Mouse (Mus musculus) midbrain, embryonic 15.5 days (tissue): ENCODE measurements at regions not wholly inside any gene's neighbourhood (a gene's known extent, or its start where the extent isn't known, plus 50 kb on each side); places are given as distances from the start of the nearest gene placed in this dataset.
A peak's percentile ranks its signal among the peaks of the same experiment; 100 is the strongest.

Source experiments
- ATAC-seq: fragments of 200-750 bp; cut with Nextera tagmentation; replicated peaks from 2 replicates; pipeline ENCODE4 v1.8.0; 2017; ENCODE audit warnings: moderate TSS enrichment
- H3K27ac ChIP-seq: fragments of 300-500 bp; sonication (generic); 2 replicates; pipeline ENCODE4 v1.5.1; 2015; ENCODE audit warnings: mild to moderate bottlenecking, inconsistent platforms
- H3K27me3 ChIP-seq: fragments of 300-500 bp; sonication (generic); replicated peaks from 2 replicates; pipeline ENCODE4 v1.6.1; 2015; ENCODE audit warnings: inconsistent platforms
- H3K36me3 ChIP-seq: fragments of 300-500 bp; sonication (generic); replicated peaks from 2 replicates; pipeline ENCODE4 v1.6.1; 2015; ENCODE audit warnings: inconsistent platforms
- H3K4me1 ChIP-seq: fragments of 300-500 bp; sonication (generic); 2 replicates; pipeline ENCODE4 v1.6.1; 2015; ENCODE audit warnings: inconsistent platforms
- H3K4me2 ChIP-seq: fragments of 300-500 bp; sonication (generic); 2 replicates; pipeline ENCODE4 v1.6.1; 2015; ENCODE audit warnings: inconsistent platforms, mild to moderate bottlenecking, moderate library complexity
- H3K4me3 ChIP-seq: fragments of 300-500 bp; sonication (generic); 2 replicates; pipeline ENCODE4 v1.5.1; 2015; ENCODE audit warnings: mild to moderate bottlenecking, inconsistent platforms
- H3K9ac ChIP-seq: fragments of 300-500 bp; sonication (generic); 2 replicates; pipeline ENCODE4 v1.6.1; 2015; ENCODE audit warnings: mild to moderate bottlenecking, inconsistent platforms
- H3K9me3 ChIP-seq: fragments of 300-500 bp; sonication (generic); 2 replicates; pipeline ENCODE4 v1.6.1; 2016; ENCODE audit warnings: inconsistent platforms
- WGBS: fragments of 180-500 bp; shearing (Covaris S2); methylation state at CpG from one replicate; pipeline ENCODE4 v1.1.7; 2015; ENCODE audit warnings: mixed read lengths; 5-methylcytosine and 5-hydroxymethylcytosine counted together

- H3K4me2 ChIP-seq = no peak overlapping the region
- WGBS = 91% methylated on average over 2 of the region's 2 CpGs
- H3K27ac ChIP-seq = no peak overlapping the region
- no peaks in the 10 kb centered on the region for H3K36me3 ChIP-seq
- no peak overlapping the region for H3K4me3 ChIP-seq
- no peak for ATAC-seq
- peaks cover 4% of the 10 kb centered on the region for H3K4me1 ChIP-seq
- no peaks in the 10 kb centered on the region for H3K9me3 ChIP-seq
- H3K27me3 ChIP-seq = no peaks in the 10 kb centered on the region
- H3K9ac ChIP-seq = no peak overlapping the region
Measured at GRCm38 (mm10) chr9:50176131-50176530, 168.6 kb downstream of the Rpl10-ps3 start.

DNA sequence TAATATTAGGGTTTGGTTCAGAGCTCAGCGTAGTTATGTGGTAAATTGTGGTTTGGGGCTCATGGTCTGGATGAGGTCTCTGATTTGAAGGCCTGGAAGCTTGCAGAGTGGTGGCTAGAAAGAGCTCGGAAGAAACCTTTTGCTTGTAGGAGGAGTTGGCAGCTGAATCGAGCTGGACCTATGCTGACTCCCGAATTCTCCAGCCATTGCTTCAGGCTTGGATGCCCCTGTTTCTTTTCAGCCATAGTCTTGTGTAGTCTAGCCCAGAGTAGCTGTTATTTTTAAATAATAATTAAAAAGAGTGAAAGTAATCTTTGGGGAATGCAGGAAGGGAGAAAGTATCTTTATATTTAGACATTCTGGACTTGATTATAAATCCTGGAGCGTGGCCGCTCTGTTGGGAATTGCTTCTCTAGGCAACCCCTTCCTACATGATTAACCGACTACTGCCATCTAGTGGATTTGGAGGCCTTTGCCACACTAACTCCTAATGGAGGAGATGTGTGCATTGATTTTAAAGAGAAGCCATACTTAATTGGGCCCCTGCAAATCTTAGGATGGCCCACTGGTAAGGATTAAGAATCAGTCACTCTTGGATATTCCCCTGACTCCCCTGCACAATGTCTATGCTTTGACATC, 172.8 kb downstream of the Rpl10-ps3 start:
- no peak overlapping the region for H3K9ac ChIP-seq
- no peaks in the 10 kb centered on the region for H3K36me3 ChIP-seq
- H3K4me2 ChIP-seq = peak overlapping the region; percentile 35
- 22% methylated on average over 7 of the region's 7 CpGs for WGBS
- no peaks in the 10 kb centered on the region for H3K27me3 ChIP-seq
- H3K4me1 ChIP-seq = peaks cover 12% of the 10 kb centered on the region
- H3K27ac ChIP-seq = peak overlapping the region; percentile 34; the same call in 1 of the 2 replicates
- peak; percentile 80; the same call in 1 of the 2 replicates for ATAC-seq
- no peak overlapping the region for H3K4me3 ChIP-seq
- H3K9me3 ChIP-seq = no peaks in the 10 kb centered on the region

DNA sequence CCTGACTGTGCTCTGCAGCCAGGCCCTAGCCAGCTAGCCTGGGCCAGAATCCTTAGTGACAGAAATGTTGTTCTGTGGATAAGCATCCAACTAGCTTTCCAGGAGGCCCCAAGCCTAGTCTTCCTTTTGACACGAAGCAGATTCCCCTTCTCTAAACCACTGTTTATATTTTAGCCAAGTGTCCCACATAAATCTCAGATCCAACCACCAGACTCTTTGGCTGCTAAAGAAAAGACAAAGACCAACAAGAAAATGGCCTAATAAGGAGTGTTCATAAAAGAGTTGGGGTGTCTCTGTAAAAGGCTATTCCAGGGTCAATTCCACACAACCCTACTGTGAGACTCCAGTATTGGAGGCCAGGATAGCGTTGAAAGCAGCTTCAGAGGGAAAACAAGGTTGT, 173.6 kb downstream of the Rpl10-ps3 start:
- H3K9me3 ChIP-seq = no peaks in the 10 kb centered on the region
- H3K9ac ChIP-seq = no peak overlapping the region
- H3K4me1 ChIP-seq = peaks cover 12% of the 10 kb centered on the region
- no peak for ATAC-seq
- H3K4me3 ChIP-seq = no peak overlapping the region
- H3K36me3 ChIP-seq = no peaks in the 10 kb centered on the region
- no peaks in the 10 kb centered on the region for H3K27me3 ChIP-seq
- H3K27ac ChIP-seq = no peak overlapping the region
- WGBS = 87% methylated on average over 2 of the region's 2 CpGs
- H3K4me2 ChIP-seq = no peak overlapping the region

GRCm38 (mm10) chr9:50170637-50171036, 174.1 kb downstream of the Rpl10-ps3 start:
- no peak for ATAC-seq
- no peak overlapping the region for H3K9ac ChIP-seq
- H3K27ac ChIP-seq = no peak overlapping the region
- 91% methylated on average over 5 of the region's 5 CpGs for WGBS
- no peaks in the 10 kb centered on the region for H3K27me3 ChIP-seq
- no peak overlapping the region for H3K4me2 ChIP-seq
- no peaks in the 10 kb centered on the region for H3K9me3 ChIP-seq
- H3K36me3 ChIP-seq = no peaks in the 10 kb centered on the region
- no peak overlapping the region for H3K4me3 ChIP-seq
- peaks cover 12% of the 10 kb centered on the region for H3K4me1 ChIP-seq

- Histone ChIP-seq H3K4me1 (no peaks in the 10 kb centered on the region), H3K9ac (no peak overlapping the region), H3K9me3 (no peaks in the 10 kb centered on the region), H3K27me3 (no peaks in the 10 kb centered on the region), H3K4me2 (no peak overlapping the region), H3K4me3 (no peak overlapping the region), H3K36me3 (no peaks in the 10 kb centered on the region), H3K27ac (no peak overlapping the region)
- ATAC-seq = no peak
- 91% methylated on average over 3 of the region's 3 CpGs for WGBS
Measured at GRCm38 (mm10) chr9:50154618-50155017, 190.2 kb downstream of the Rpl10-ps3 start.

- no peaks in the 10 kb centered on the region for H3K36me3 ChIP-seq
- H3K27me3 ChIP-seq = no peaks in the 10 kb centered on the region
- H3K27ac ChIP-seq = no peak overlapping the region
- H3K9ac ChIP-seq = no peak overlapping the region
- H3K4me1 ChIP-seq = no peaks in the 10 kb centered on the region
- H3K4me2 ChIP-seq = no peak overlapping the region
- no peak overlapping the region for H3K4me3 ChIP-seq
- ATAC-seq = no peak
- no peaks in the 10 kb centered on the region for H3K9me3 ChIP-seq
Measured at GRCm38 (mm10) chr9:50150091-50150490, 194.7 kb downstream of the Rpl10-ps3 start.

- no peaks in the 10 kb centered on the region for H3K36me3 ChIP-seq
- no peaks in the 10 kb centered on the region for H3K9me3 ChIP-seq
- no peak overlapping the region for H3K9ac ChIP-seq
- H3K27ac ChIP-seq = no peak overlapping the region
- no peak overlapping the region for H3K4me2 ChIP-seq
- H3K4me3 ChIP-seq = no peak overlapping the region
- peaks cover 44% of the 10 kb centered on the region for H3K4me1 ChIP-seq
- 38% methylated on average over 1 of the region's 1 CpGs for WGBS
- H3K27me3 ChIP-seq = no peaks in the 10 kb centered on the region
- ATAC-seq = no peak
Measured at GRCm38 (mm10) chr9:50142756-50143155, 202.0 kb downstream of the Rpl10-ps3 start.

- 85% methylated on average over 8 of the region's 8 CpGs for WGBS
- Histone ChIP-seq H3K9ac (no peak overlapping the region), H3K27ac (no peak overlapping the region), H3K27me3 (no peaks in the 10 kb centered on the region), H3K4me2 (no peak overlapping the region), H3K4me3 (no peak overlapping the region), H3K4me1 (peaks cover 44% of the 10 kb centered on the region), H3K9me3 (no peaks in the 10 kb centered on the region), H3K36me3 (no peaks in the 10 kb centered on the region)
- no peak for ATAC-seq
Measured at GRCm38 (mm10) chr9:50142091-50142490, 202.7 kb downstream of the Rpl10-ps3 start.

- no peaks in the 10 kb centered on the region for H3K9me3 ChIP-seq
- H3K27ac ChIP-seq = no peak overlapping the region; the same call in 1 of the 2 replicates
- H3K27me3 ChIP-seq = no peaks in the 10 kb centered on the region
- peaks cover 46% of the 10 kb centered on the region for H3K4me1 ChIP-seq
- 52% methylated on average over 6 of the region's 6 CpGs for WGBS
- H3K4me3 ChIP-seq = no peak overlapping the region
- H3K9ac ChIP-seq = no peak overlapping the region
- no peak overlapping the region for H3K4me2 ChIP-seq
- no peaks in the 10 kb centered on the region for H3K36me3 ChIP-seq
- ATAC-seq = no peak
Measured at GRCm38 (mm10) chr9:50141176-50141575, 203.6 kb downstream of the Rpl10-ps3 start.

- peak; percentile 91 for ATAC-seq
- Histone ChIP-seq H3K36me3 (no peaks in the 10 kb centered on the region), H3K27ac (peak overlapping the region; percentile 81), H3K4me1 (peaks cover 46% of the 10 kb centered on the region), H3K4me2 (peak overlapping the region; percentile 25; the same call in 1 of the 2 replicates), H3K9ac (no peak overlapping the region), H3K9me3 (no peaks in the 10 kb centered on the region), H3K27me3 (no peaks in the 10 kb centered on the region), H3K4me3 (no peak overlapping the region)
- WGBS = 66% methylated on average over 9 of the region's 9 CpGs
Measured at GRCm38 (mm10) chr9:50138341-50138978, 206.3 kb downstream of the Rpl10-ps3 start.

DNA sequence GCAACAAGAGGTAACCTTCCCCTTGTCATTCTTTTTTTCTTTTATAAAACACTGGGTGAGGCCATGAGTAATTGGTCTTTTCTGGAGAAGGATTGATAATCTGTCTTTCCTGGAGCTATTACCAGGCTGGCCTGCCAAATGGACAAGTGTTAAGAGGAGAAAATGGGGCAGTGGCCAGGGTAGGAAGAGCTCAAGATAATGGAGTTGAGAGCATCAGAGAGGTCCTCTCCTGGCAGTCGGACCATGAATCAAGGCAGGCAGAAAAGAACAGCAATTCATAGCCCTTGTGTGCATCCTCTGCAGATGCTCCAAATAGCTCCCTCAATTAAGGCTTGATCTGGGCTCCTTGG, 208.2 kb downstream of the Rpl10-ps3 start:
- Histone ChIP-seq H3K4me2 (no peak overlapping the region), H3K4me3 (no peak overlapping the region), H3K9me3 (no peaks in the 10 kb centered on the region), H3K36me3 (no peaks in the 10 kb centered on the region), H3K27me3 (no peaks in the 10 kb centered on the region), H3K4me1 (peaks cover 36% of the 10 kb centered on the region), H3K9ac (no peak overlapping the region), H3K27ac (no peak overlapping the region)
- no peak for ATAC-seq
- 69% methylated on average over 1 of the region's 1 CpGs for WGBS

GRCm38 (mm10) chr9:50135939-50136635, 208.7 kb downstream of the Rpl10-ps3 start:
- Histone ChIP-seq H3K27me3 (no peaks in the 10 kb centered on the region), H3K4me1 (peaks cover 30% of the 10 kb centered on the region), H3K4me2 (no peak overlapping the region), H3K4me3 (no peak overlapping the region), H3K9ac (no peak overlapping the region), H3K9me3 (no peaks in the 10 kb centered on the region), H3K27ac (no peak overlapping the region), H3K36me3 (no peaks in the 10 kb centered on the region)
- ATAC-seq = no peak
- 86% methylated on average over 10 of the region's 10 CpGs for WGBS
